Mouse (Mus musculus): Measurements from ENCODE around the gene Fam207a. TPM values are rescaled to one million over a fixed set of nuclear protein-coding genes. Genes with fewer than 3 reads are reported as not detected.
A peak's percentile ranks its signal among the peaks of the same experiment; 100 is the strongest.

The Fam207a gene
- polyA plus RNA-seq, 2 experiments, result 13.9 to 16.7 TPM

DNA sequence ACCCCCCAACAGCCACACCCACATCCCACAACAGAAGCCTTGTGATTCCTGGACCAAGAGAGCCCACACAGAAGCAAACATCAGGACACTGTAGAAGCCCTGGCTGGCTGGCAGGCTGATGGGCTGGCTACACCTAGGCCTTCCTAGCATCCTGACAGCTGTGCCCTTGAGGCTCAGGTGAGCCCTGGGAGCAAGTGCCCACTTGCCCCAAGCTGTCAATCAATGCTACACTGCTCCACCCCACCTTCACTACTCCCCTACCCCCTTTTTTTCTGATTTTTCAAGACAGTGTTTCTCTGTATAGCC is 65.5 kb downstream of the Fam207a start:
- H3K36me3 ChIP-seq (replicated peaks; ENCODE audit: control insufficient read depth, insufficient read depth, low read depth), result no peaks in the 10 kb centered on the region
- H3K27ac ChIP-seq, result no peak overlapping the region
- TF ChIP-seq EP300 (IDR thresholded peaks at IDR 0.05; ENCODE audit: low read depth), result no peak
- TF ChIP-seq CTCF (IDR thresholded peaks at IDR 0.05; ENCODE audit: low read depth), result no peak
- no peaks in the 10 kb centered on the region for H3K9me3 ChIP-seq (ENCODE audit: control insufficient read depth, low read length)
- H3K9ac ChIP-seq (replicated peaks), result no peak overlapping the region
- no peak overlapping the region for H3K4me2 ChIP-seq (ENCODE audit: low read depth)
- 0 out of 2 replicates have a peak, but pooled peaks cover 3% of the 10 kb centered on the region for H3K27me3 ChIP-seq (ENCODE audit: control insufficient read depth, insufficient read depth, low read length)
- DNase-seq (ENCODE audit: low read depth in 3 of 3, low spot score in 3 of 3) (no peak), ATAC-seq (ENCODE audit: insufficient read depth) (no peak)
- H3K4me3 ChIP-seq (ENCODE audit: insufficient read depth in 1 of 2, low read depth in 2 of 2, low read length in 2 of 2), result no peak overlapping the region
- no peaks in the 10 kb centered on the region for H3K4me1 ChIP-seq (replicated peaks; ENCODE audit: control insufficient read depth in 2 of 2, insufficient read depth in 2 of 2, low read length in 1 of 2)

DNA sequence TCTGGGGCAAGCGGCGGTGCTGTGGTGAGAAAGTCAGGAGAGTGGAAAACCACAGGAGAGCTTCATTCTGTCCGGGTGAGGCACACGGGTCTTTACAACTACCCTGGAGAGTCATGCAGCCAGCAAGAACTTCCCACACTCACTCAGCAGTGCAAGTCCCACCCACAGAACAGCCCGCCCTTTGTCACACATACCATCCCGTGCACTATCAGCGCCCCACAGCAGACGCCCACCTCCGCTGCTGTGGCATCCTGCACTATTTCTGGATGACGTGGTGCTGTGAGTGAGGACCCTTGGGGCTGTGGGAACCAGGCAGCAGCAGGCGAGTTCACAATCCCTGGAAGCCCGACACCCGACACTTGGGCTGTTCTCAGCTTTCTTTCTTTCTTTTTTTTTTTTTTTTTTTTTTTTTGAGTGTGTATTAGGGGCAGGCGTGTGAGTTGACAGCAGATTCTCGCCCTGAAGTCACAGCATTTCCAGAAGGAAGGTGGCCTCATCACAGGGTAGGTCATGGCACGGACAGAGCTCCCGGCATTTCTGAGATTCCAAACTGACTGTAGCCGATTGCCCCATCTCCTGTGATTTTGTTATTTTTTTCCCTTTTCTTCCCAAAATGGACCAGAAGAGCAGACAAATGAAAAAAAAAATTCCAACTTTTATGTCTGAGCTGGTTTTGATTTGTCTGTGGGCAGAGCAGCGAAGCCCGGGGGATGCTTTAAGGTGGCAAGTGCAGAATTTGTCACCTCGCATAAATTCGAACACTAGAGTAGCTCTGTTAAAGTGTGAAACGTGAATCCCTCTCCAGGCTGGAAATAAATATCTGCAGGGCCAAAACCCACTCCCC is 66.0 kb downstream of the Fam207a start:
- Histone ChIP-seq H3K4me3 (ENCODE audit: insufficient read depth in 1 of 2, low read depth in 2 of 2, low read length in 2 of 2) (no peak overlapping the region), H3K4me1 (replicated peaks; ENCODE audit: control insufficient read depth in 2 of 2, insufficient read depth in 2 of 2, low read length in 1 of 2) (no peaks in the 10 kb centered on the region), H3K36me3 (replicated peaks; ENCODE audit: control insufficient read depth, insufficient read depth, low read depth) (no peaks in the 10 kb centered on the region), H3K27ac (no peak overlapping the region), H3K4me2 (ENCODE audit: low read depth) (no peak overlapping the region), H3K9ac (replicated peaks) (no peak overlapping the region), H3K9me3 (ENCODE audit: control insufficient read depth, low read length) (no peaks in the 10 kb centered on the region), H3K27me3 (ENCODE audit: control insufficient read depth, insufficient read depth, low read length) (0 out of 2 replicates have a peak, but pooled peaks cover 3% of the 10 kb centered on the region)
- ATAC-seq (ENCODE audit: insufficient read depth) (peak; percentile 37; the same call in 1 of the 2 replicates), DNase-seq (ENCODE audit: low read depth in 3 of 3, low spot score in 3 of 3) (no peak)
- WGBS (ENCODE audit: insufficient replicate concordance), result 22% methylated on average over 23 of the region's 23 CpGs
- no peak for TF ChIP-seq CTCF (IDR thresholded peaks at IDR 0.05; ENCODE audit: low read depth)
- no peak for TF ChIP-seq EP300 (IDR thresholded peaks at IDR 0.05; ENCODE audit: low read depth)

- H3K4me2 ChIP-seq (ENCODE audit: low read depth), result no peak overlapping the region
- H3K9me3 ChIP-seq (ENCODE audit: control insufficient read depth, low read length), result no peaks in the 10 kb centered on the region
- no peak for TF ChIP-seq EP300 (IDR thresholded peaks at IDR 0.05; ENCODE audit: low read depth)
- TF ChIP-seq CTCF (IDR thresholded peaks at IDR 0.05; ENCODE audit: low read depth), result no peak
- ATAC-seq (ENCODE audit: insufficient read depth) (peak; percentile 37; the same call in 1 of the 2 replicates), DNase-seq (ENCODE audit: low read depth in 3 of 3, low spot score in 3 of 3) (no peak)
- H3K4me1 ChIP-seq (replicated peaks; ENCODE audit: control insufficient read depth in 2 of 2, insufficient read depth in 2 of 2, low read length in 1 of 2), result no peaks in the 10 kb centered on the region
- H3K9ac ChIP-seq (replicated peaks), result no peak overlapping the region
- no peak overlapping the region for H3K4me3 ChIP-seq (ENCODE audit: insufficient read depth in 1 of 2, low read depth in 2 of 2, low read length in 2 of 2)
- 0 out of 2 replicates have a peak, but pooled peaks cover 3% of the 10 kb centered on the region for H3K27me3 ChIP-seq (ENCODE audit: control insufficient read depth, insufficient read depth, low read length)
- no peak overlapping the region for H3K27ac ChIP-seq
- 28% methylated on average over 6 of the region's 6 CpGs for WGBS (ENCODE audit: insufficient replicate concordance)
- H3K36me3 ChIP-seq (replicated peaks; ENCODE audit: control insufficient read depth, insufficient read depth, low read depth), result no peaks in the 10 kb centered on the region
Observed at GRCm38 (mm10) chr10:77448698-77449247, 66.8 kb downstream of the Fam207a start.

GRCm38 (mm10) chr10:77448209-77448608 is 67.4 kb downstream of the Fam207a start:
- TF ChIP-seq EP300 (IDR thresholded peaks at IDR 0.05; ENCODE audit: low read depth), result no peak
- TF ChIP-seq CTCF (IDR thresholded peaks at IDR 0.05; ENCODE audit: low read depth), result no peak
- H3K27me3 ChIP-seq (ENCODE audit: control insufficient read depth, insufficient read depth, low read length), result 0 out of 2 replicates have a peak, but pooled peaks cover 3% of the 10 kb centered on the region
- no peak overlapping the region for H3K4me2 ChIP-seq (ENCODE audit: low read depth)
- WGBS (ENCODE audit: insufficient replicate concordance), result 65% methylated on average over 7 of the region's 7 CpGs
- H3K27ac ChIP-seq, result no peak overlapping the region
- no peaks in the 10 kb centered on the region for H3K4me1 ChIP-seq (replicated peaks; ENCODE audit: control insufficient read depth in 2 of 2, insufficient read depth in 2 of 2, low read length in 1 of 2)
- no peak overlapping the region for H3K4me3 ChIP-seq (ENCODE audit: insufficient read depth in 1 of 2, low read depth in 2 of 2, low read length in 2 of 2)
- H3K9ac ChIP-seq (replicated peaks), result no peak overlapping the region
- no peaks in the 10 kb centered on the region for H3K36me3 ChIP-seq (replicated peaks; ENCODE audit: control insufficient read depth, insufficient read depth, low read depth)
- DNase-seq (ENCODE audit: low read depth in 3 of 3, low spot score in 3 of 3) (no peak), ATAC-seq (ENCODE audit: insufficient read depth) (no peak)
- H3K9me3 ChIP-seq (ENCODE audit: control insufficient read depth, low read length), result no peaks in the 10 kb centered on the region

- no peak overlapping the region for H3K27ac ChIP-seq
- WGBS (ENCODE audit: insufficient replicate concordance), result 15% methylated on average over 2 of the region's 2 CpGs
- ATAC-seq (ENCODE audit: insufficient read depth), result no peak
- no peaks in the 10 kb centered on the region for H3K4me1 ChIP-seq (replicated peaks; ENCODE audit: control insufficient read depth in 2 of 2, insufficient read depth in 2 of 2, low read length in 1 of 2)
- no peak overlapping the region for H3K4me2 ChIP-seq (ENCODE audit: low read depth)
- 0 out of 2 replicates have a peak, but pooled peaks cover 3% of the 10 kb centered on the region for H3K27me3 ChIP-seq (ENCODE audit: control insufficient read depth, insufficient read depth, low read length)
- no peak overlapping the region for H3K9ac ChIP-seq (replicated peaks)
- no peak overlapping the region for H3K4me3 ChIP-seq (ENCODE audit: insufficient read depth in 1 of 2, low read depth in 2 of 2, low read length in 2 of 2)
- H3K36me3 ChIP-seq (replicated peaks; ENCODE audit: control insufficient read depth, insufficient read depth, low read depth), result no peaks in the 10 kb centered on the region
- TF ChIP-seq EP300 (IDR thresholded peaks at IDR 0.05; ENCODE audit: low read depth), result no peak
- no peak for TF ChIP-seq CTCF (IDR thresholded peaks at IDR 0.05; ENCODE audit: low read depth)
- no peaks in the 10 kb centered on the region for H3K9me3 ChIP-seq (ENCODE audit: control insufficient read depth, low read length)
- no peak for DNase-seq (ENCODE audit: low read depth in 3 of 3, low spot score in 3 of 3)
Observed at GRCm38 (mm10) chr10:77447755-77448154, 67.8 kb downstream of the Fam207a start.
